Mouse (Mus musculus) CD8-positive naive resting alpha-beta T cell, adult 57 days (primary cell): Measurements from ENCODE around the gene Gm10964. TPM values are rescaled to one million over a fixed set of nuclear protein-coding genes. Genes with fewer than 3 reads are reported as not detected.

ENCODE experiments used
- total RNA-seq: library from RNA; stranded (reverse); gene quantifications from one replicate; pipeline ENCODE4 v1.2.4, GENCODE M21; 2023

Gene Gm10964
- not detected for total RNA-seq

DNA sequence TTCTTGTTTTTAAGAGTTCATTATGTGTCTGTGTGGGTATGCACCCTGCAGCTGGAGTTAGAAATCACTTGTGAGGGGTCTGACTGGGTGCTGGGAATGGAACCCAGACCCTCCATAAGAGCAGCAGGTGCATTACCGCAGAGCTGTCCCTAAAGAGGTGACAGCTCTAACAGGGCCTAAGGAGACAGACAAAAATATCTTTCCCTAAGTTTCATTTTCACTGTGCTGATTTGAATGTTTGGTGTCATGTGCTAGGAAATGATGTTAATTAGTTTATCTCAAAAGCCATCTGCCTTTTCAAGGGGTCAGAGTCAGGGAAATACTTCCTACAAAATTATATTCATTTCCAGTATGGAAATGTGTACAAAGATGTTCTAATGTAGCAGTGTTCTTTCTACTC lies at the start of gene Gm10964:
TSS of gene Gm10964 (plus strand) at position 38 of the 400 bp plus-strand sequence.

DNA sequence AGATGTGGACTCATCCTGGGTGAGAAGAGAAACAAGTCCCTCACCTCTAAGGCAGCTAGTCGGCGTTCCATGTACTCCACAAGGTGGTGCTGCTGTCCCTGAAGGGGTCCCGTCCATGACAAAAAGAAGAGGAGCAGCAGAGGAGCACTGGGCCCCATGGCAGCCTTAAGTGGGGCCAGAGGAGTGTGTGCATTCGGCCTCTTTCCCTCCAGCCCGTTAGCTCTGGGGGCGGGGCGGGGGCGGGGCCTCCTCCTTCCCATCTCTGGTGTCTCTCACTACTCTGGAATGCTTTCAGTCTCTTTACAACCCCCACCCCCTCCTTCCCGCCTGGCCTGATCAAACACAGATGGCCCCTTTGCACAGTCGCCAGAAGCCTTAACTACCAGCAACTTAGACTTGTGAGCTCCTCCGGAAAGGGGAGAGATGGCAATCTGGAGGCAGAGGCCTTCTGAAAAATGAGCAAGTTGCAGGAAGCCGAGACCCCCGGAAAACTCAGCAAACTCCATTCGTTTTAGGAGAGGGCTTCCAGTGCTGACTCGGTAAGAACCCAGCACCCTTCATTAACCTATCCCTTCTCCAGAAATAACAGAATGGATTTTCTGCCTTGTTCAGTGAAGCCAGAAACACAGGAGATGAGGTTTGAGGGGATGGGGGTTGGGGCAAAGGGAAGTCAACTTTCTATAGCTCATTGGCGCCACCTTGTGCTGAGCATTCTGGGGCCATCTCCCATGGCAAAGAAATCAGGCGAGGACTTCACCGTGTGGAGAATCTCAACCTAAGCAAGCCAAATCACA lies 1.2 kb upstream of the Gm10964 start, which contains the start of gene Olfml3:
TSS of gene Olfml3 (minus strand) at position 224 of the 794 bp plus-strand sequence.

DNA sequence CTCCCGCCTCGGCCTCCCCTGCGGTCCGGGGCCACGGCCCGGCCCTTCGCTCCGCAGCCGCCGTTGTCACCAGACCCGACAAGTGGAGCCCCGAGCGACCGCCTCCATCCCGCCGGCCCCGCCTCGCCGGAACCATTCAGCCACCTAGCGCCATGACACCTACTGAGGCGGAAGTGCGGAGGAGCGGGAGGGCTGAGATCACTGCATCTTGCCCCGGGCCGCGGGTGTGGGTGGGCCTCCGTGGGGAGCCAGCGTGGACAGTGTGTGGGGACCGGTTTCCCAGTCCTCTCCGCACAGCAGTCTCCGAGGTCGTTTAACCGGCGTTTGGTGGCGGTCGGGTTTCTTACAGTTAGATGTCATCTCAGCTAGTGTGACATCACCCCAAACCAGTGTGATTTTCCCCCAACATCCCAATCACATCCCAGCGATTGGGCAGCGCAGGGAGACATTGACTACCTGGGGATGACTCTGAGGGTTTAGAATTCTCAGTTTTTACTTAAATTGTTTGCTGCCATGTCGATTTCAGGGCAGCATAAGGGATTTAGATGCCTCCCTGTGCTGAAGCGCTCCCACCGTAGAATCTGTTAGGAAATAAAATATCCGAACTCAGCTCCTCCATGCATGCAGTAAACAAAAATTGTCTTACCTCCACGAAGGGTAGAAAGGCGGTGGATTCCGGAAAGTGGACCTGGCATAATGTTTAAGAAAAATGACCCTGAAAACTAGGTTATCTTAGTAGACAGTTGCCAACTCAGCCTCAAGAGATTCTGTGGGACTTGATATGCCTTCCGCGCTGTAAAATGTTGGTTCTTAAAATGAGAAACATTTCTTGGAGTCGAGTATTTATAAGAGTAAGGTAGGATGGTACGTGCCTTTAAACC lies 52.3 kb downstream of the Gm10964 start, which contains the start of gene Hipk1:
TSS of gene Hipk1 (minus strand) at position 334 of the 881 bp plus-strand sequence.

Other genes with a start within 250 kb of the Gm10964 start
- gene Syt6, start 164.1 kb upstream of the Gm10964 start, total RNA-seq: 1.6 TPM
- not detected for gene Atg4a-ps, start 93.3 kb upstream of the Gm10964 start, total RNA-seq
- 10.0 TPM for gene Olfml3, start 1.4 kb upstream of the Gm10964 start, total RNA-seq
- gene Hipk1, start 52.2 kb downstream of the Gm10964 start, total RNA-seq: 262 TPM
- gene Dclre1b, start 70.1 kb downstream of the Gm10964 start, total RNA-seq: 35.6 TPM
- gene Ap4b1, start 70.2 kb downstream of the Gm10964 start, total RNA-seq: 21.8 TPM
- 0.92 TPM for gene Gm43064, start 70.2 kb downstream of the Gm10964 start, total RNA-seq
- gene Bcl2l15, start 93.2 kb downstream of the Gm10964 start, total RNA-seq: 1.3 TPM
- gene Ptpn22, start 120.4 kb downstream of the Gm10964 start, total RNA-seq: 360 TPM
- 39.5 TPM for gene Rsbn1, start 174.8 kb downstream of the Gm10964 start, total RNA-seq
- 30.2 TPM for gene Phtf1, start 228.7 kb downstream of the Gm10964 start, total RNA-seq